Mouse (Mus musculus) kidney, postnatal 0 days (tissue): Measurements from ENCODE around the gene Camkmt. TPM values are rescaled to one million over a fixed set of nuclear protein-coding genes. Genes with fewer than 3 reads are reported as not detected.

Experiments used
- ATAC-seq: fragments of 200-750 bp; cut with Nextera tagmentation; replicated peaks from 2 replicates; pipeline ENCODE4 v1.8.0; 2017; ENCODE audit warnings: low read depth, moderate number of reproducible peaks, moderate TSS enrichment, moderate library complexity; ENCODE audit not compliant: low FRiP score
- DNase-seq: peaks from one replicate; pipeline ENCODE4 v3.0.0-alpha.2; 2016; ENCODE audit warnings: low spot score
- H3K27ac ChIP-seq: fragments of 300-500 bp; sonication (generic); 2 replicates; pipeline ENCODE4 v1.5.1; 2014; ENCODE audit warnings: mild to moderate bottlenecking
- H3K27me3 ChIP-seq: fragments of 300-500 bp; sonication (generic); 2 replicates; pipeline ENCODE4 v1.6.1; 2014; ENCODE audit warnings: low read length, mixed read lengths; ENCODE audit not compliant: insufficient read depth
- H3K36me3 ChIP-seq: fragments of 300-500 bp; sonication (generic); 2 replicates; pipeline ENCODE4 v1.6.1; 2014; ENCODE audit warnings: low read length, mixed read lengths; ENCODE audit not compliant: insufficient read depth
- H3K4me1 ChIP-seq: fragments of 300-500 bp; sonication (generic); replicated peaks from 2 replicates; pipeline ENCODE4 v1.6.1; 2014; ENCODE audit warnings: antibody characterized with exemption, low read length, mixed read lengths; ENCODE audit not compliant: insufficient read depth
- H3K4me2 ChIP-seq: fragments of 300-500 bp; sonication (generic); 2 replicates; pipeline ENCODE4 v1.6.1; 2014; ENCODE audit warnings: mild to moderate bottlenecking, low read length, moderate library complexity, mixed read lengths
- H3K4me3 ChIP-seq: fragments of 300-500 bp; sonication (generic); replicated peaks from 2 replicates; pipeline ENCODE4 v1.5.1; 2014; ENCODE audit warnings: low read depth, low read length
- H3K9ac ChIP-seq: fragments of 300-500 bp; sonication (generic); 2 replicates; pipeline ENCODE4 v1.6.1; 2014; ENCODE audit warnings: low read depth, low read length
- H3K9me3 ChIP-seq: fragments of 300-500 bp; sonication (generic); replicated peaks from 2 replicates; pipeline ENCODE4 v1.6.1; 2016; ENCODE audit warnings: low read length, inconsistent platforms, mixed read lengths
- CTCF ChIP-seq: IDR thresholded peaks from 2 replicates; pipeline ENCODE4 v1.5.1; 2016; ENCODE audit warnings: antibody characterized with exemption, low read depth, mild to moderate bottlenecking, moderate library complexity
- WGBS: fragments of 180-500 bp; shearing (Covaris S2); extraction: QIAGEN DNeasy Blood & Tissue Kit; methylation state at CpG from one replicate; pipeline ENCODE4 v1.1.7; 2014; 5-methylcytosine and 5-hydroxymethylcytosine counted together
- polyA plus RNA-seq: library from polyadenylated mRNA; unstranded; fragments of >200 nt; fragmentation: Nextera tagmentation; extraction: Ambion mirVana; gene quantifications from 2 replicates; pipeline ENCODE4 v1.2.1, GENCODE M21; 2015

The Camkmt gene
- polyA plus RNA-seq: 14.4 and 15.7 TPM in 2 replicates

DNA sequence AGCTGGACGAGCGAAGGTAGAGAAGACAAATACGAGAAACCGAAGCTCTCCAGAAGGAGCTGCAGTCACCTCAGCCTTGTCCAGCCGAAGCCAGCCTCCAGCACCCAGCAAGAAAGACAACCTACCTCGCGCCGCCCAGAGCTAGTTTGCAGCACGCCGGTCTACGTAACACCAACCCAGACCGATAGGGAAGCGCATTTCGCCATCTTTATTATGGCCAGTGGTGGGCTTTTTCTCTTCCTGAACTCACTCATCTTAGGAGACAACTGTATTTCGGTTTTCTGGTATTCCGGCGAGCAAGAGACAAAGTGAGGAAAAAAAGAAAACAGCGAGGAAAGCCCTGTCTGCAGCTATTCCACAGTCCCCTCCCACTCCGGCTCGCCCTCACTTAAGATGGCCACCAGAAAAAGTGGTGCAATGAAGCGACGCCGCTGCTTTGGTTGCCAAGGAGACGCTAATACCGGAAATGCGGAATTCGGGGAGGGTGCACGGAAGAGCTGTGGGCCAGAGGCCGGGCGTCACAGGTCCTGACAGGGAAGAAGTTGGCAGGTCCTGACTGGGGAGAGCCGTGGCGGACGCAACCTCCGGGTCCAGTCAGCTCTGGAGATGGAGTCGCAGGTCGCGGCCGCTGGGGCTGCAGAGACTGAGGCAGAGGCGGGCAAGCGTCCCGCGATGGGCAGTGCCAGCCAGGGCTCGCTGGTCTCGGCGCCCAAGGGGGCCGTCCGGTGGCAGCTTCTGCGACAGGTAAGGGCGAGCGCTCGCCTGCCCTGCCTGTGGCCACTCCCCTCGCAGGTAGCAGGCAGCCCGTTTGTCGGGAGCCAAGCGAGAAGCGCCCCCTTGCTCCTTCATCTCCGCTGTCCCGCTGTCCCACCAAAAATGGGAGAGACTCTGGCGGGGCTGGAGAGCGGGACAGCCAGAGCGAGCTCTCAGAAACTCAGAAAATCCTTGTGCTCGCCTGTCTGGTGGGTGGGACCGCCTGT, at the start of gene Camkmt, which contains the start of gene Prepl:
Camkmt (plus strand) TSS at position 433 of the 980 bp plus-strand sequence.
Prepl (minus strand) TSS at position 122 of the 980 bp plus-strand sequence.
- H3K9me3 ChIP-seq: no peaks in the 10 kb centered on the region
- ATAC-seq (peak; percentile 99), DNase-seq (peak; percentile 99)
- under 1% methylated on average over 63 of the region's 63 CpGs for WGBS
- no peaks in the 10 kb centered on the region; the same call in 1 of the 2 replicates for H3K4me1 ChIP-seq
- H3K9ac ChIP-seq: peak within 1 kb of the TSS; percentile 81
- no peaks in the 10 kb centered on the region for H3K27me3 ChIP-seq
- peak within 1 kb of the TSS; percentile 91 for H3K4me3 ChIP-seq
- H3K27ac ChIP-seq: peak within 1 kb of the TSS; percentile 86
- H3K36me3 ChIP-seq: no peaks in the 10 kb centered on the region
- TF ChIP-seq CTCF: peak; percentile 43
- peak within 1 kb of the TSS; percentile 90 for H3K4me2 ChIP-seq

DNA sequence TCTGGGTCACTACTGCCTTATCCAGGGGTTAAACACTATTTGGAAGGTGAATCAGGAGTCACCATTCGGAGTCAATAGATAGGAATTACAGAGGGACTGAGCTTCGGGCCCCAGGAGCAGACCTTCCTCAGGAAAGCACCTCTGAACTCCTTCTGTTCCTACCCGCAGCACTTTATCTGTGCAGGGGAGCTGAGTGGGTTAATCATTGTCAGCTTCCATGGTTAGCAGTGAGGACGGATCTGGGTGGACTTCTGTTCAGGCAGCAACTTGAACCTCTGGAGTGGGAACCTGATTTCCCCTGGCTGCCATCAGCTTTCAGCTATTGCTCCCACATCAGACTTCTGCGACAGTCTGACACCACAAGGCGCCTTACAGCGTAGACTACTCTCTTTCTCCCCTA, 49.4 kb upstream of the Camkmt start:
- Histone ChIP-seq H3K27me3 (no peaks in the 10 kb centered on the region), H3K9ac (no peak overlapping the region), H3K36me3 (no peaks in the 10 kb centered on the region), H3K27ac (peak overlapping the region; percentile 58), H3K4me2 (no peak overlapping the region), H3K9me3 (no peaks in the 10 kb centered on the region), H3K4me3 (no peak overlapping the region), H3K4me1 (no peaks in the 10 kb centered on the region)
- ATAC-seq: peak; percentile 64; the same call in 1 of the 2 replicates
- WGBS: 51% methylated on average over 7 of the region's 7 CpGs
- TF ChIP-seq CTCF: no peak
- DNase-seq: peak; percentile 25

DNA sequence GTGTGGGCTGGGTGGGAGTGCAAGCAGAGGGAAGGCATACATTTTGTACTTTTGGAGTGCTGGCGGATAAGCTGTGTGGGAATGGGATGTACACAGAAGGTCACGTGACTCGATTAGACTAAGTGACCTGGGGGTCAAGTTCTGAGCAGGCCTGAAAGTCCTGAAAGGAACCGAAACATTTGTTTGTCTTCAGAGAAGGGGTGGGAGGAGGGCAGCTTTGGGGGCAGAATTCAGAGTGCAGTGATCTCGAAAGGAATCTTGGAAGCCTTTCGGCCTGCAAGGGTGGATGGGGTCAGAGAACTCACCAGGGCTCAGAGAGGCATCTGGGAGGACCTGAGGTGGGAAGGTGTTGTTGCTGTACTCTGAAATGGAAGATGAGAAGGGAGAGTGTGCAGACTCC, 47.9 kb upstream of the Camkmt start:
- WGBS: 42% methylated on average over 6 of the region's 6 CpGs
- H3K4me3 ChIP-seq: no peak overlapping the region
- DNase-seq: no peak
- H3K9ac ChIP-seq: no peak overlapping the region
- no peaks in the 10 kb centered on the region for H3K36me3 ChIP-seq
- ATAC-seq: 0 out of 2 replicates have a peak, but pooled peaks have one; percentile 13
- no peak overlapping the region for H3K4me2 ChIP-seq
- H3K9me3 ChIP-seq: no peaks in the 10 kb centered on the region
- TF ChIP-seq CTCF: no peak
- peak overlapping the region; percentile 77 for H3K27ac ChIP-seq
- no peaks in the 10 kb centered on the region for H3K27me3 ChIP-seq
- H3K4me1 ChIP-seq: no peaks in the 10 kb centered on the region

DNA sequence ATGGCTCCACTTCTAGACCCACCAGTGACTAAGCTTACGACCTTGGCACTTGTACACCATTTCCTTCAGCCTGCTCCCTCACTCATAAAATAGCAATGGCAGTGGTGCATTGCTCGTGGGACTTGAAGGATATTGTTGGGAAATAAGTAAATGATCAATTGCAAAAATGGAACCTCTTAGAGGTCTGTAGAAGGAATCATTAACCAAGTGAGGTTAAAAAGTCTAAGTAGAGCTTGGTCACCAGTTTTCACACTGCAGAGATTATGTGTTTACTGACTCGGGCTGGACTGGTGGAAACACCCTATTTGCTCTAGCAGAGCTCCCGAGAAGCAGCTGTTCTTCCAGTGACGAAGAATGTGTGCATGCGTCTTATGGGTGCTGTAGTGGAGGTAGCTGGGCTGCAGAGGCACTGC, 46.9 kb upstream of the Camkmt start:
- Histone ChIP-seq H3K36me3 (no peaks in the 10 kb centered on the region), H3K4me3 (no peak overlapping the region), H3K4me1 (no peaks in the 10 kb centered on the region), H3K27me3 (no peaks in the 10 kb centered on the region), H3K9ac (no peak overlapping the region), H3K4me2 (no peak overlapping the region), H3K27ac (peak overlapping the region; percentile 81), H3K9me3 (no peaks in the 10 kb centered on the region)
- 60% methylated on average over 6 of the region's 6 CpGs for WGBS
- ATAC-seq: peak; percentile 73
- peak; percentile 49 for DNase-seq
- no peak for TF ChIP-seq CTCF

DNA sequence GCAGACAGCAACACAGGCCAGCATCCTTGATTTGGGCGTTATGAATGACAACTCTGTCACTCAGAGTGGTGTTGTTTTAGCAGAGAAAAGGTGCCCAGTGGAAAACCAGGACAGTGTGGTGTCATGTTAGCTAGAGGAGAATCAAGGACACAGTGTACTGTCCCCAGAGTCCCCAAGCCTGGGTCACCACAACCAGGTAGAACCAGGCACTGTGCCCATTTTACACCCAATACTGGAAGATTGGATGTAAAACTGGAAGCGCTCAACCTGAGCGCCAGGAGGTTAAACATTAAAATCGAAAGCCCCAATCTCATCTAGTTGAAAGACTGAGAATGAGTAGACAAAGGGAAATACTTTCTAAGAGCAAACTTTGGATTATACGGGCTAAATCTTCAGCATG, 45.9 kb upstream of the Camkmt start:
- 67% methylated on average over 5 of the region's 5 CpGs for WGBS
- no peak for ATAC-seq

DNA sequence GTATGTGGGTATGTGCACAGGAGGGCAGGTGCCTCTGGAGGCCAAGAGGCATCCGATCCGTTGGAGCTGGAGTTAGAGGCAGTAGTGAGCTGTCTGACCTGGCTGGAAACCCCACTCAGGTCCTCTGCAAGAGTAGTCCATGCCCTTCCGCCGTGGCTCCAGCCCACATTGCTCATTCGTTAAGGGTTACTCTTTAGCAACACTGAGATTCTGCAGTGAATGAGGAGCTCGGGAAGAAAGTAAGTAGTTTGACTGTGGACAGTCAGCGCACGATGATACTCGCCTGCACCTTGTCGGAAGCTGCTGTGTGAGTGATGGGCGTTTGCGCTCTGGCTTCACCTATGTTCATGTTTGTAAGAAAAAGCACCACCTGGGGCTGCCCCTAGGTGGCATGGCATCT, 45.2 kb upstream of the Camkmt start:
- H3K9ac ChIP-seq: no peak overlapping the region
- peak; percentile 38 for TF ChIP-seq CTCF
- H3K36me3 ChIP-seq: no peaks in the 10 kb centered on the region
- ATAC-seq (no peak), DNase-seq (no peak)
- H3K4me2 ChIP-seq: no peak overlapping the region
- H3K9me3 ChIP-seq: no peaks in the 10 kb centered on the region
- 76% methylated on average over 12 of the region's 12 CpGs for WGBS
- no peaks in the 10 kb centered on the region for H3K27me3 ChIP-seq
- no peak overlapping the region for H3K4me3 ChIP-seq
- H3K27ac ChIP-seq: peak overlapping the region; percentile 77
- no peaks in the 10 kb centered on the region for H3K4me1 ChIP-seq

More for the DNA sequence above, 45.9 kb upstream of the Camkmt start:
- H3K27ac ChIP-seq: peak overlapping the region; percentile 81
- no peak overlapping the region for H3K9ac ChIP-seq
- no peak overlapping the region for H3K4me3 ChIP-seq
- DNase-seq: no peak
- H3K4me2 ChIP-seq: no peak overlapping the region
- H3K9me3 ChIP-seq: no peaks in the 10 kb centered on the region
- no peaks in the 10 kb centered on the region for H3K4me1 ChIP-seq
- no peaks in the 10 kb centered on the region for H3K27me3 ChIP-seq
- H3K36me3 ChIP-seq: no peaks in the 10 kb centered on the region
- no peak for TF ChIP-seq CTCF
